Mouse (Mus musculus) myocyte (in vitro differentiated cells): ENCODE measurements around the gene Arhgap10.

Experiments used
- E2F4 ChIP-seq: IDR thresholded peaks from one replicate; pipeline ENCODE4 v1.6.1; 2011; ENCODE audit warnings: mild to moderate bottlenecking, control low read depth, moderate library complexity; ENCODE audit not compliant: insufficient read depth
- POLR2AphosphoS2 ChIP-seq: IDR thresholded peaks from one replicate; pipeline ENCODE4 v1.6.1; 2011; ENCODE audit warnings: low read depth, control low read depth; ENCODE audit not compliant: insufficient read length
- TCF12 ChIP-seq: IDR thresholded peaks from one replicate; pipeline ENCODE4 v1.6.1; 2011; ENCODE audit warnings: mild to moderate bottlenecking, control low read depth; ENCODE audit not compliant: poor library complexity, insufficient read depth, severe bottlenecking

DNA sequence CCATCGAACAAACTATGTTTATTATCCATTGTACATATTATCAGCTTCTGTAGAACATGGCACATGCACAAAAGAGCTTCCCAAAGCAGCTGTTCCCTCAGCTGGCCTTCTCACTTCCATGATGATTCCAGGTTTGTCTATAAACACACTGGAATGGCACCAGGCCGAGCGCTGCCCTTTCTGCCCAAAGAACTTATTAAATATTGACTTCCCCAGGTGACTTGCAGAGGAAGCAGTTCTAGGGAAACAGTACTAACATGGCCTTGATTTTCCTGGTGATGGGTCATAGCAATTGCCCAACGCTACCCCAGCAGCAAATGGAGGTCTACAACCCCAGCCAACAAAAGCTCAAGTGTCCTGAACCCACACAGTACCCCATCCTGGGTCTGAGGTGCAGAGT is 239.5 kb downstream of the Arhgap10 start:
- TF ChIP-seq E2F4, result no peak
- no peak for TF ChIP-seq POLR2AphosphoS2
- no peak for TF ChIP-seq TCF12
